Mouse (Mus musculus) embryonic fibroblast, embryonic 13.5 days (primary cell): ENCODE data around the gene Crk.

Experiments
- CTCF ChIP-seq: IDR thresholded peaks from 2 replicates; pipeline ENCODE4 v1.5.1; 2011; ENCODE audit warnings: mild to moderate bottlenecking, control low read depth, low read length, moderate library complexity, borderline replicate concordance; ENCODE audit not compliant: insufficient read depth
- POLR2A ChIP-seq: IDR thresholded peaks from 2 replicates; pipeline ENCODE4 v1.6.1; 2011; ENCODE audit warnings: low read depth, mild to moderate bottlenecking, control low read depth, low read length, moderate library complexity

DNA sequence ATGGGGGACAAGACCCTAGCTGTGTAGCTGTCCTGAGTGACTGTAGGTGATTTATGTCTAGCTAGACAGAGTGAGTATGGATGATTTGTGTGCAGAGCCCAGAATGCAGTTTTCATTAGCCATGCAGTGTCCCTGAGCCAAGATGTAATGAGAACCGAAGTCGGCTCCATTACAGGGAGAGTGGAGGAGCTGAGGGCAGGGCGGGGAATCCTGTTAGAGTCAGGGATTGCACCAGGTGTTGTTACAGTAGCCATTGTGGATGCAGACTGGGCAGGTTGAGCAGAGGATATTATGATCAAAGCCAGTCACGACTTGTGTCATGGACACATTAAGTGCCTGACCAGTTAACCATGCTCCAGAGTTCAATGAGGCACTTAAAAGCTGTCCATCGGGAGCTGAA, 35.7 kb upstream of the Crk start:
- TF ChIP-seq POLR2A: no peak
- no peak for TF ChIP-seq CTCF
